Mouse (Mus musculus): ENCODE data around the gene Olfr124.

Olfr124 gene

GRCm38 (mm10) chr17:37799588-37799987 lies at the start of gene Olfr124:
Gene Olfr124 (plus strand): TSS chr17:37799888.
- in situ Hi-C loops (cut with MboI, MseI), result no loop called here

- in situ Hi-C loops (cut with MboI, MseI), result no loop called here
These were observed 31.4 kb upstream of the Olfr124 start, which contains the start of gene Olfr122 for GRCm38 (mm10) chr17:37768307-37768706. Gene Olfr122 (plus strand): TSS chr17:37768607.

- in situ Hi-C loops (cut with MboI, MseI), result no loop called here
These were observed 6.5 kb upstream of the Olfr124 start, which contains the start of gene Olfr123 for GRCm38 (mm10) chr17:37793229-37793628. Gene Olfr123 (plus strand): TSS chr17:37793529.

- in situ Hi-C loops (cut with MboI, MseI), result no loop called here
These were observed 33.0 kb downstream of the Olfr124 start, which contains the start of gene Olfr125 for GRCm38 (mm10) chr17:37832649-37833048. Gene Olfr125 (plus strand): TSS chr17:37832949.

GRCm38 (mm10) chr17:37847183-37847582 lies 47.5 kb downstream of the Olfr124 start, which contains the start of gene Olfr126:
Gene Olfr126 (plus strand): TSS chr17:37847483.
- in situ Hi-C loops (cut with MboI, MseI), result no loop called here

Measured in T-helper 2 cell (primary cell).